8 mouse cellular contexts compared by ENCODE assay signal in genomic region chr6:24664133-24664866, GRCm38 (mm10). TPM values are rescaled to one million over a fixed set of nuclear protein-coding genes. Genes with fewer than 3 reads are reported as not detected.
DNase-seq lines count a peak whose midpoint lies in the region; ATAC-seq lines count a peak whose summit lies in the region.

No protein-coding gene starts in this region.

- H3K9me3 ChIP-seq in embryonic facial prominence, embryonic 12.5 days = no peaks in the 10 kb centered on the region
- H3K9me3 ChIP-seq in intestine, embryonic 16.5 days (ENCODE audit: control insufficient read depth, low read length) = no peaks in the 10 kb centered on the region
- H3K9me3 ChIP-seq in limb, embryonic 13.5 days = no peaks in the 10 kb centered on the region
- H3K9me3 ChIP-seq in midbrain, embryonic 15.5 days = no peaks in the 10 kb centered on the region
- H3K9me3 ChIP-seq in stomach, embryonic 15.5 days = no peaks in the 10 kb centered on the region

- under 1% methylated on average over 58 of the region's 58 CpGs for WGBS in embryonic facial prominence, embryonic 12.5 days
- under 1% methylated on average over 55 of the region's 58 CpGs for WGBS in intestine, embryonic 16.5 days
- 0% methylated on average over 33 of the region's 58 CpGs for WGBS in limb, embryonic 13.5 days
- WGBS in midbrain, embryonic 15.5 days = under 1% methylated on average over 45 of the region's 58 CpGs
- 1% methylated on average over 55 of the region's 58 CpGs for WGBS in stomach, embryonic 15.5 days

- H3K9ac ChIP-seq in embryonic facial prominence, embryonic 12.5 days = peak overlapping the region; percentile 97
- peak overlapping the region; percentile 97 for H3K9ac ChIP-seq in intestine, embryonic 16.5 days (ENCODE audit: low read depth, low read length)
- peak overlapping the region; percentile 97 for H3K9ac ChIP-seq in limb, embryonic 13.5 days
- H3K9ac ChIP-seq in midbrain, embryonic 15.5 days = peak overlapping the region; percentile 95
- H3K9ac ChIP-seq in stomach, embryonic 15.5 days = peak overlapping the region; percentile 85

- peak; percentile 24 to 52 for DNase-seq in urinary bladder, adult 18-20 months (ENCODE audit: low spot score in 2 of 2)
- no peak for DNase-seq in urinary bladder, postnatal 10 days (ENCODE audit: low spot score)
- peak; percentile 97 for DNase-seq in heart, adult 11 months

- peak overlapping the region; percentile 91 for H3K4me3 ChIP-seq in embryonic facial prominence, embryonic 12.5 days
- H3K4me3 ChIP-seq in intestine, embryonic 16.5 days (ENCODE audit: low read length) = peak overlapping the region; percentile 93
- H3K4me3 ChIP-seq in limb, embryonic 13.5 days = peak overlapping the region; percentile 93
- peak overlapping the region; percentile 98 for H3K4me3 ChIP-seq in midbrain, embryonic 15.5 days
- peak overlapping the region; percentile 84 for H3K4me3 ChIP-seq in stomach, embryonic 15.5 days (replicated peaks)

- peaks cover 4% of the 10 kb centered on the region for H3K4me1 ChIP-seq in embryonic facial prominence, embryonic 12.5 days
- H3K4me1 ChIP-seq in intestine, embryonic 16.5 days (ENCODE audit: control insufficient read depth, insufficient read depth, low read length) = peaks cover 11% of the 10 kb centered on the region
- H3K4me1 ChIP-seq in limb, embryonic 13.5 days = peaks cover 9% of the 10 kb centered on the region
- H3K4me1 ChIP-seq in midbrain, embryonic 15.5 days = peaks cover 18% of the 10 kb centered on the region
- peaks cover 7% of the 10 kb centered on the region; the same call in 1 of the 2 replicates for H3K4me1 ChIP-seq in stomach, embryonic 15.5 days

- H3K27me3 ChIP-seq in embryonic facial prominence, embryonic 12.5 days = no peaks in the 10 kb centered on the region
- no peaks in the 10 kb centered on the region for H3K27me3 ChIP-seq in intestine, embryonic 16.5 days (replicated peaks; ENCODE audit: control insufficient read depth, insufficient read depth, low read length)
- no peaks in the 10 kb centered on the region for H3K27me3 ChIP-seq in limb, embryonic 13.5 days
- no peaks in the 10 kb centered on the region for H3K27me3 ChIP-seq in midbrain, embryonic 15.5 days (replicated peaks)
- no peaks in the 10 kb centered on the region for H3K27me3 ChIP-seq in stomach, embryonic 15.5 days (replicated peaks)

- H3K27ac ChIP-seq in embryonic facial prominence, embryonic 12.5 days = peak overlapping the region; percentile 98
- peak overlapping the region; percentile 97 for H3K27ac ChIP-seq in intestine, embryonic 16.5 days (ENCODE audit: low read length)
- H3K27ac ChIP-seq in limb, embryonic 13.5 days = peak overlapping the region; percentile 98
- H3K27ac ChIP-seq in midbrain, embryonic 15.5 days = peak overlapping the region; percentile 98
- H3K27ac ChIP-seq in stomach, embryonic 15.5 days = peak overlapping the region; percentile 97

- ATAC-seq in embryonic facial prominence, embryonic 12.5 days (ENCODE audit: insufficient number of reproducible peaks, insufficient read depth, low FRiP score, low TSS enrichment) = peak; percentile 53
- ATAC-seq in intestine, embryonic 16.5 days = peak; percentile 73
- ATAC-seq in limb, embryonic 13.5 days (ENCODE audit: low FRiP score, low read depth) = peak; percentile 37
- peak; percentile 49 for ATAC-seq in midbrain, embryonic 15.5 days (replicated peaks)
- ATAC-seq in stomach, embryonic 15.5 days (ENCODE audit: insufficient read depth, low FRiP score, low read depth) = peak; percentile 45

- peak overlapping the region; percentile 78 for H3K4me2 ChIP-seq in embryonic facial prominence, embryonic 12.5 days (replicated peaks)
- peak overlapping the region; percentile 71 for H3K4me2 ChIP-seq in intestine, embryonic 16.5 days (ENCODE audit: low read depth, low read length)
- peak overlapping the region; percentile 93 for H3K4me2 ChIP-seq in limb, embryonic 13.5 days (replicated peaks)
- peak overlapping the region; percentile 67 for H3K4me2 ChIP-seq in midbrain, embryonic 15.5 days
- H3K4me2 ChIP-seq in stomach, embryonic 15.5 days = peak overlapping the region; percentile 72

- H3K36me3 ChIP-seq in embryonic facial prominence, embryonic 12.5 days = no peaks in the 10 kb centered on the region
- H3K36me3 ChIP-seq in intestine, embryonic 16.5 days (ENCODE audit: control insufficient read depth, insufficient read depth, low read length) = no peaks in the 10 kb centered on the region
- no peaks in the 10 kb centered on the region for H3K36me3 ChIP-seq in limb, embryonic 13.5 days
- H3K36me3 ChIP-seq in midbrain, embryonic 15.5 days (replicated peaks) = no peaks in the 10 kb centered on the region
- no peaks in the 10 kb centered on the region for H3K36me3 ChIP-seq in stomach, embryonic 15.5 days

RNA-seq across cellular contexts. Expression of gene Wasl, which starts 0.5 kb away (rescaled TPM):
- 74.8 and 85.7 TPM in 2 replicates for polyA plus RNA-seq in embryonic facial prominence, embryonic 12.5 days (2016; fragmentation: Nextera tagmentation; extraction: Ambion mirVana)
- polyA plus RNA-seq in intestine, embryonic 16.5 days (2015; fragmentation: Nextera tagmentation; extraction: Ambion mirVana) = 76.6 and 85.0 TPM in 2 replicates
- polyA plus RNA-seq in limb, embryonic 13.5 days (2015; fragmentation: Nextera tagmentation; extraction: Ambion mirVana) = 71.1 and 78.2 TPM in 2 replicates
- 65.6 and 69.7 TPM in 2 replicates for polyA plus RNA-seq in midbrain, embryonic 15.5 days (2015; fragmentation: Nextera tagmentation; extraction: Ambion mirVana)
- polyA plus RNA-seq in stomach, embryonic 15.5 days (2015; fragmentation: Nextera tagmentation; extraction: Ambion mirVana) = 70.3 and 73.1 TPM in 2 replicates
